Comparison of ENCODE assay signal across 8 mouse cellular contexts in the genomic region with DNA sequence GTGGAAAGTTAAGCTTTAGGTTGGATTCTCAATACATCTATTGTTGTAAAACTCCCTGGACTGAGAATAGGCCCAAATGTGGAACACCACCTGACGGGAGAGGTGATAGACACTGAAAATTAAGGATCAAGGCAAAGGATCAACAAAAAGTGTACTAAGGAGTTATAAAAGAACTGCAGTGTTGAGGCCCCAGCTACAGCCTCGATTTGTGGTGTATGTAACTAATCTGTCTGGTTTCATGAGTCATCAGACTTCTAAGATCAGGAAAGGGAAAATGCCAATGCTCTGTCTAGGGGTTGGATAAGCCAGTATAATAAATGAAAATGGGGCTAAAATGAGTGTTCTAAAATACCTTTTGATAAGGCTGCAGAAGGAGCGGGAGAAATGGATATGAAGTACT. TPM values are rescaled to one million over a fixed set of nuclear protein-coding genes. Genes with fewer than 3 reads are reported as not detected.
DNase-seq lines count a peak whose midpoint lies in the region; ATAC-seq and TF ChIP-seq lines count a peak whose summit lies in the region.

No protein-coding gene starts in this region.

- no peaks in the 10 kb centered on the region for H3K4me1 ChIP-seq in testis, adult 2 months (ENCODE audit: control insufficient read depth, insufficient read depth, low read length)
- peaks cover 28% of the 10 kb centered on the region for H3K4me1 ChIP-seq in limb, embryonic 13.5 days

- H3K36me3 ChIP-seq in testis, adult 2 months (ENCODE audit: control insufficient read depth, insufficient read depth, low read length) = no peaks in the 10 kb centered on the region
- no peaks in the 10 kb centered on the region for H3K36me3 ChIP-seq in limb, embryonic 13.5 days

- no peaks in the 10 kb centered on the region for H3K9me3 ChIP-seq in limb, embryonic 13.5 days

- TF ChIP-seq POLR2A in testis, adult 2 months (IDR thresholded peaks at IDR 0.05; ENCODE audit: control insufficient read depth, low read depth, low read length) = no peak

- peak overlapping the region; percentile 84 for H3K9ac ChIP-seq in limb, embryonic 13.5 days

- TF ChIP-seq CTCF in testis, adult 2 months (IDR thresholded peaks at IDR 0.05; ENCODE audit: control insufficient read depth, insufficient read depth, insufficient replicate concordance, low read depth, low read length) = no peak

- DNase-seq in adrenal gland, adult 2 months = peak; percentile 25
- DNase-seq in adrenal gland, postnatal 25 days = no peak
- DNase-seq in testis, postnatal 14 days (ENCODE audit: low spot score) = no peak
- DNase-seq in yolk sac, embryonic 10.5 days (ENCODE audit: low spot score) = peak; percentile 17
- no peak for DNase-seq in gastrocnemius, adult 18-20 months (ENCODE audit: low spot score)
- no peak for DNase-seq in adrenal gland, postnatal 4 days (ENCODE audit: low spot score in 2 of 2)

- H3K4me2 ChIP-seq in limb, embryonic 13.5 days (replicated peaks) = peak overlapping the region; percentile 77

- ATAC-seq in limb, embryonic 13.5 days (ENCODE audit: low FRiP score, low read depth) = no peak

- peak overlapping the region; percentile 48; the same call in 1 of the 2 replicates for H3K4me3 ChIP-seq in testis, adult 2 months (ENCODE audit: control insufficient read depth, low read depth, low read length)
- H3K4me3 ChIP-seq in limb, embryonic 13.5 days = peak overlapping the region; percentile 86

- 20% methylated on average over 3 of the region's 3 CpGs for WGBS in limb, embryonic 13.5 days

- H3K27ac ChIP-seq in testis, adult 2 months (ENCODE audit: control insufficient read depth, insufficient read depth, low read depth, low read length) = peak overlapping the region; percentile 10; the same call in 1 of the 2 replicates
- H3K27ac ChIP-seq in limb, embryonic 13.5 days = peak overlapping the region; percentile 100

- H3K27me3 ChIP-seq in testis, adult 2 months (ENCODE audit: control insufficient read depth, insufficient read depth, low read length) = no peaks in the 10 kb centered on the region
- H3K27me3 ChIP-seq in limb, embryonic 13.5 days = no peaks in the 10 kb centered on the region

RNA-seq across cellular contexts. Expression of gene Setd5, which starts 1.9 kb away (rescaled TPM):
- 10 to 100 TPM; 72.0 to 96.9 TPM for total RNA-seq in adrenal gland, adult 2 months (2021)
- polyA plus RNA-seq in adrenal gland, adult 2 months (2012; rRNA removed) = 22.8 and 24.3 TPM in 2 replicates
- total RNA-seq in adrenal gland, postnatal 25 days (2021) = 128 TPM in 2 replicates
- 21.3 TPM in 2 replicates for polyA plus RNA-seq in testis, adult 2 months (2012; rRNA removed)
- polyA plus RNA-seq in limb, embryonic 13.5 days (2015; fragmentation: Nextera tagmentation; extraction: Ambion mirVana) = 96.5 and 99.4 TPM in 2 replicates
- 10 to 100 TPM; 22.0 to 23.4 TPM for total RNA-seq in gastrocnemius, adult 18-20 months (2021)
- 100 to 1,000 TPM; 148 to 151 TPM for total RNA-seq in adrenal gland, postnatal 4 days (2021)

RNA-seq across cellular contexts. Expression of gene Thumpd3, which starts 29.2 kb away (rescaled TPM):
- total RNA-seq in adrenal gland, adult 2 months (2021) = 10 to 100 TPM; 32.7 to 35.2 TPM
- 2.8 and 3.0 TPM in 2 replicates for polyA plus RNA-seq in adrenal gland, adult 2 months (2012; rRNA removed)
- 39.1 and 48.1 TPM in 2 replicates for total RNA-seq in adrenal gland, postnatal 25 days (2021)
- polyA plus RNA-seq in testis, adult 2 months (2012; rRNA removed) = 45.0 and 54.4 TPM in 2 replicates
- 42.3 and 44.1 TPM in 2 replicates for polyA plus RNA-seq in limb, embryonic 13.5 days (2015; fragmentation: Nextera tagmentation; extraction: Ambion mirVana)
- total RNA-seq in gastrocnemius, adult 18-20 months (2021) = 10 to 100 TPM; 14.2 to 14.5 TPM
- 10 to 100 TPM; 39.6 to 43.4 TPM for total RNA-seq in adrenal gland, postnatal 4 days (2021)

Comparison
In these comparisons a context has a peak if more than half of its experiments do, and no peak if none do; other contexts are left out.
1. DNase-seq: peak in adrenal gland, adult 2 months (single experiment) and yolk sac, embryonic 10.5 days (single experiment); none in adrenal gland, postnatal 25 days (single experiment), testis, postnatal 14 days (single experiment), gastrocnemius, adult 18-20 months (single experiment) and adrenal gland, postnatal 4 days (0 of 2).